Mouse (Mus musculus): ENCODE measurements at regions not wholly inside any gene's neighbourhood (a gene's known extent, or its start where the extent isn't known, plus 50 kb on each side); places are given as distances from the start of the nearest gene placed in this dataset.

DNA sequence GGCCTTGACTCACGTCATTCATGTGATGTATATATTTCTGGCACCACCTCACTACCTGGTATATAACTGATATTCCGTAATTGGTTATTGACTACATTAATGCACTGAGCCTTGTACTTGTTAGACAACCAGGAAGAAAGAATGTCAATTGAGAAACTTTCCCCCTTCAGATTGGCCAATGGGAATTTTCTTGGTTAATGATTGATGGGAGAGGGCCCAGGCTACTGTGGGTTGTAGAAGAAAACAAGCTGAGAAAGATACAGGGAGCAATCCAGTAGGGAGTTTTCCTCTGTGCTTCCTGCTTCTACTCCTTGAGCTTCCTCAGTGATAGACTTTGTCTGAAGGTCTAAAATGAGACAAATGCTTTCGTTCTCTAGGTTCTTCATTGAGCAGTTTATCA, 1866.1 kb upstream of the Lrrc6 start:
- CTCF ChIA-PET = no interaction called here

DNA sequence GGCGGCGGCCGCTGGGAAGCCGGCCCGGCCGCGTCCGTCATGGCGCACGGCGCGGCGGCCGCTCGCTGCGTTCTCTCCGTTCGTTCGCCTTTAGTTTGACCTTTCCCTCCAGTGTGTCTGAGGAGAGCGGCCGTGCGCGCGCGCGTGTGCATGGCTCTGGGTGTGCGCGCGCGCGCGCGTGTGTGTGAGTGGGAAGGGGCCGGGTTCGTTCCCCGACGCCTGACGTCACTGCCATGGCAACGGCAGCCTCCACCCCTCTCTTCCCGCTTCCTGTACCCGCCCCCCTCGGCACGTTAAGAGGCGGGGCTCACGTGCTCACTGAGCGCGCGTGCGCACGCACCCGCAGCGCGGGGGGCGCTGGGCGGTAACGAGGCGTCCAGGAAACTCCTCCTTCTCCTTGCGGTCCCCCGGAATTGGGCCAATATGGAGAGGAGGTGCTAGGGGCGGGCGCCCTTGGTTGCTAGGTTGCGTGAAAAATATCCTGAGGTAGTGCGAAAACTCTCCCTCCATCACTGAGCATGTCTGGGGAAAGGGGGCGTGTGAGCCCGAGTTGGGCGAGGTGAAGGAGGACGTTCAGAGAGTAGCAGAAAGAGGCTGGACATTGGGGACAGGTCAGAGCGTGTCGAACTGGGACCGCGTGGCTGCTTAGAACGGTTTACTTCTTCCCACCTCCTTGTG, 1862.5 kb upstream of the Lrrc6 start:
- CTCF ChIA-PET = no interaction called here

- CTCF ChIA-PET = no interaction called here
These were observed 1861.7 kb upstream of the Lrrc6 start for GRCm38 (mm10) chr15:68362081-68363057.

DNA sequence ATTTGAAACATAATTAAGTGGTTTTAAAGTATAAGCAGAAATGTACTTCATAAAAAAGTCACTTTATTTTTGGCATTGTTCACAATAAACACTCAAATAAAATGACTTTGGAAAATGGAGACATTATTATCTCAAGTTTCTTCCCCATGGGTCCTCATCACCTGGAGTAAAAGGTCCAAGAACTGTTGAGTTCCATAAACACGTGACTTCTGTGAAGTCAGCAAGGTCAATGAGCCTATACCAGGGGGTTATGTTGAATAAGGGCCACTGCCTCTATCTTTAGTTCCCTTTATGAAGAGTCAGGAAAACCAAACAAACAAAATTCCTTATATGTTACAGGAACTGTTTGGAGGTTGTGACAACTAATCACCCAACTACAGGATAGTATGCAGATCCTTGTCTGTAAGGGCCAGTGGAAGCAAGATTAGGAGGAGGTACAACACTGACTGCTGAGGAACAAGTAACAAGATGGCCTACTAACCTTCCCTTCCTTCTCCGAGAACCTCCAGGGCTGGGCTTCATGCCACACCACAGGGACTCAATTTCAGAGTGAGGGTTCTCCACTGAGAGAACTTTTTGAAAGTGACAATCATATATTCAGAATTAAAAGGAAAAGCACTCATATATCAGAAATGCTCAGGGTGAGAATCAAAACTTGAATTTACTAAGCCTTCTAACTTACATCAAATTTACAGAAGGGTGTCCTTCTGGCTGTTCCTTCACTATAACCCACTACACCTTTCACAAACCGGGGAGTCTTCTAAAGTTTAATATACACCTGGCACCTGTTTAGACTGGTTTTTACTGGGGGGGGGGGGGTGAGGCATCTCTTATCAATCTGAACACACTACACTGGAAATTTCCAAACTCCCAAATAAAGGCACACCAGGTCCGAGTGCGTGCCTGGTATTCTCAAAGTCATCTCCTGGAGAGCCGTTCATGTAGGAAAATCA, 1860.5 kb upstream of the Lrrc6 start:
- CTCF ChIA-PET = no interaction called here

DNA sequence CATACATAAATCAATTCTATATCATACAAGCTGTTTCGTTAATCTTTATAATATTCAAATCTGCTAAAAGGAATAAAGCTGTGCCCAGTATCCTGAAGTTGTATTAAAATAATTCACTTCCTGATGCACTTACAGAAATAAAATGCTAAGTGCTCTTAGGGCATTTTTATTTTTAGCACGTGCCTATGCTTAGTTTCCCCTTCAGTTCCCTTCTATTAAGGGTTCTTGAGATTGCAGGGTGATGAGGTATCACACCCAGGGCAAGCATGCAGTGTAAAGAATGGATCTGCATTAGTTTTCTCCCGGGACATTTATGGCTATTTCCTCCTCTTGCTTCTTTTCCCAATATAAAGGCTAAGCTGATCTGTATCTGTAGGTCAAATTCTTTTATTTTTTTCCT, 1858.8 kb upstream of the Lrrc6 start:
- CTCF ChIA-PET = no interaction called here

DNA sequence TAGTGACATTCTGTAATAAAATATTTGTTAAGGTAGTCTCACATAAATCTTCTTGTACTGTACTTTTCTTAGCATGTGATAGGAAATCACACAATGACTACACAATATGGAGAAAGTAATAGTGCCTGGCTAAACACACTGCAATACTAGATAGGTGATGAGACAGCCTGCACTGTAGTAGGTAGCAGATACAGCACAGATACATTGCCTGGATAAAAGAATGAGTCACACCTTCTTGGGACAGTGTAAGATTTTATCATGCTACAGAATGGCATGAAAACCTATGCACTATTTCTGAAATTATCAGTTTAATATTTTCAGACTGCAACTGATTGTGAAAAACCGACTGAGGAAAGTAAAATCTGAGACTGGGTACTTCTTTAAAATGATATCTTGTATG, 1855.2 kb upstream of the Lrrc6 start:
- CTCF ChIA-PET = no interaction called here

DNA sequence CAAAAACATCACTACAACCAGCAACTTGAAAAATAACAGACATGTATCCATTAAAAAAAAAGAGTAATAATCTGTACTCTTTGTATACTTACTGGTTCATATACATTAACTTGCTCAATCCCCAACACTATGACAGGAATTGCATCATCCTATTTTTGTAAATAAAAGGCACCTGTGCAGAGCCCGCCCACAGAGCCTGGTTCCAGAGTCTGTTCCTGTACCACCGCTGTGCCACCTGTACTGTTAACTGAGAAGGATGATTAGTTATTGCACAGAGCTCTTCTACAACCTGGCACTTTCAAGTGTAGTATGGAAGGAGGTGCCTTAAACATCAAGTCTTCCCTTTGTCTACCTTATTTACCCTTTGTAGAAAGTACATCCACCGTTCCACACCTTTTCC, 1843.9 kb upstream of the Lrrc6 start:
- CTCF ChIA-PET = no interaction called here

- CTCF ChIA-PET = interaction anchor here (1.1 kb wide), 1 partner anchor 17 kb away, joined by 3 read pairs; no protein-coding TSS in a partner anchor
These were observed 1841.8 kb upstream of the Lrrc6 start for GRCm38 (mm10) chr15:68342542-68342941.

DNA sequence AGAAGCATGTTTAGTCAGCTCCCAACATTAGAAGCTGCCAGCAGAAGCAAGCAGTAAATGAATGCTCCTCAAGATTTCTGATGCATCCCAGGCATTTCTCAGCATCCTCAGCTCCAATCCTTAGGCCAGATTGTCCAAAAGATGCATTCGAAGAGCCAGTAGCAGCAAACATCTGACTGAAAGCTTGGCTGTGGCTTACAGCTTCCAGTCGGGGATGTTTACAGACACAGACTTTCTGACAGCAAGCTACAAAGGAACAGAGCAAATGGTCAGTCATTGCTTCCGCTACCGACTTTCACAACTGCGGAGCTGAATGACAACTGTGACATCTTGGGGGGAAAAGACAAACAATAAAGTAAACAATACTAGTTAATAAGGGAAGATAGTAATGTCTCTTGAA, 1840.3 kb upstream of the Lrrc6 start:
- CTCF ChIA-PET = no interaction called here

DNA sequence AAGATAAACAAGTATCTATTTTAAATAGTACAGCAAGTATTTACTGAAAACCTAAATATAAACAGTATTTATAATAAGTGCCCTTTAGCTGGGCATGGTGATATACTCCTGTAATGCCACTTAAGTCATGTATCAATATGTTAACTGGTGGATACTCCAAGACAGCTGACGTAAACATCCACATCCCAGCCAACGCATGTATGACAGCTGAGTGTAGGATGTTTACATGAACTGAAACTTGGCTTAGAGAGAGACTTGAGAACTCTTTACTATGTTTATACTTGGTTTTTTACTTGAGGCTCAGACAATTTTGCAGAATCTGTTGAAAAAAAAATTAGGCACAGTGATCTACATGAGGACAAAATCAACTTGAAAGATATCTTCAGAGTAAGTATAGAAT, 1836.6 kb upstream of the Lrrc6 start:
- CTCF ChIA-PET = interaction anchor here (0.7 kb wide), 1 partner anchor 13 kb away, joined by 3 read pairs; no protein-coding TSS in a partner anchor

DNA sequence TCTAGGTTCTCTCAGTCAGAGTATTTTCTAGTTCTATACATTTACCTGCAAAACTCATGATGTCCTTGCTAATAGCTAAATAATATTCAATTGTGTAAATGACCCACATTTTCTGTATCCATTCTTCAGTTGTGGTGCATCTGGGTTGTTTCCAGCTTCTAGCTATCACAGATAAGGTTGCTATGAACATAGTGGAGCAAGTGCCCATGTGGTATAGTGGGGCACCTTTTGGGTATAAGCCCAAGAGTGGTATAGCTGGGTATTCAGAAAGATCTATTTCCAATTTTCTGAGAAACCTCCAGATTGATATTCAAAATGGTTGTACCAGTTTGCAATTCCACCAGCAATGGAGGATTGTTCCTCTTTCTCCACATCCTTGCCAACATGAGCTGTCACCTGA, 1835.1 kb upstream of the Lrrc6 start:
- CTCF ChIA-PET = no interaction called here

GRCm38 (mm10) chr15:68316116-68316515, 1815.4 kb upstream of the Lrrc6 start:
- CTCF ChIA-PET = no interaction called here
